Mouse (Mus musculus) embryonic facial prominence, embryonic 10.5 days (tissue): ENCODE measurements around the gene Rbms3. TPM values are rescaled to one million over a fixed set of nuclear protein-coding genes. Genes with fewer than 3 reads are reported as not detected.
A peak's percentile ranks its signal among the peaks of the same experiment; 100 is the strongest.

Experiments used
- DNase-seq: peaks from one replicate; pipeline ENCODE4 v3.0.0-alpha.2; 2017; ENCODE audit warnings: low spot score
- H3K27ac ChIP-seq: fragments of 300-500 bp; sonication (generic); replicated peaks from 2 replicates; pipeline ENCODE4 v1.5.1; 2016; ENCODE audit warnings: mild to moderate bottlenecking
- H3K27me3 ChIP-seq: fragments of 300-500 bp; sonication (generic); replicated peaks from 2 replicates; pipeline ENCODE4 v1.6.1; 2016; ENCODE audit warnings: low read depth, mild to moderate bottlenecking; ENCODE audit not compliant: poor library complexity, severe bottlenecking
- H3K36me3 ChIP-seq: fragments of 300-500 bp; sonication (generic); replicated peaks from 2 replicates; pipeline ENCODE4 v1.6.1; 2016; ENCODE audit warnings: mild to moderate bottlenecking, moderate library complexity
- H3K4me1 ChIP-seq: fragments of 300-500 bp; sonication (generic); 2 replicates; pipeline ENCODE4 v1.6.1; 2016
- H3K4me3 ChIP-seq: fragments of 300-500 bp; sonication (generic); 2 replicates; pipeline ENCODE4 v1.5.1; 2016; ENCODE audit warnings: mild to moderate bottlenecking, moderate library complexity
- H3K9me3 ChIP-seq: fragments of 300-500 bp; sonication (generic); 2 replicates; pipeline ENCODE4 v1.6.1; 2016; ENCODE audit warnings: mild to moderate bottlenecking
- WGBS: fragments of 180-500 bp; shearing (Covaris S2); methylation state at CpG from one replicate; pipeline ENCODE4 v1.1.7; 2016; 5-methylcytosine and 5-hydroxymethylcytosine counted together
- polyA plus RNA-seq: library from polyadenylated mRNA; unstranded; fragments of >200 nt; fragmentation: Nextera tagmentation; extraction: Ambion mirVana; gene quantifications from 2 replicates; pipeline ENCODE4 v1.2.1, GENCODE M21; 2016

The Rbms3 gene
- polyA plus RNA-seq, 1 experiment from 2014 or later, result 29.9 TPM

GRCm38 (mm10) chr9:116661026-116661425 is 968.7 kb downstream of the Rbms3 start:
- Histone ChIP-seq H3K27ac (no peak overlapping the region), H3K4me1 (no peaks in the 10 kb centered on the region), H3K9me3 (no peaks in the 10 kb centered on the region), H3K36me3 (no peaks in the 10 kb centered on the region), H3K4me3 (no peak overlapping the region), H3K27me3 (no peaks in the 10 kb centered on the region)
- no peak for DNase-seq
- 84% methylated on average over 4 of the region's 4 CpGs for WGBS

GRCm38 (mm10) chr9:116659936-116660335 is 969.8 kb downstream of the Rbms3 start:
- no peak for DNase-seq
- H3K4me1 ChIP-seq, result no peaks in the 10 kb centered on the region
- H3K9me3 ChIP-seq, result no peaks in the 10 kb centered on the region
- H3K4me3 ChIP-seq, result no peak overlapping the region
- H3K36me3 ChIP-seq, result no peaks in the 10 kb centered on the region
- WGBS, result 75% methylated on average over 1 of the region's 1 CpGs
- H3K27me3 ChIP-seq, result no peaks in the 10 kb centered on the region
- no peak overlapping the region for H3K27ac ChIP-seq

GRCm38 (mm10) chr9:116657141-116657540 is 972.6 kb downstream of the Rbms3 start:
- Histone ChIP-seq H3K4me3 (no peak overlapping the region), H3K9me3 (no peaks in the 10 kb centered on the region), H3K27me3 (no peaks in the 10 kb centered on the region), H3K27ac (no peak overlapping the region), H3K4me1 (no peaks in the 10 kb centered on the region), H3K36me3 (no peaks in the 10 kb centered on the region)
- WGBS, result 92% methylated on average over 2 of the region's 2 CpGs
- no peak for DNase-seq

GRCm38 (mm10) chr9:116651414-116651813 is 978.3 kb downstream of the Rbms3 start:
- Histone ChIP-seq H3K9me3 (no peaks in the 10 kb centered on the region), H3K4me3 (no peak overlapping the region), H3K36me3 (no peaks in the 10 kb centered on the region), H3K27ac (no peak overlapping the region), H3K27me3 (no peaks in the 10 kb centered on the region), H3K4me1 (peaks cover 22% of the 10 kb centered on the region)
- WGBS, result 84% methylated on average over 1 of the region's 1 CpGs
- no peak for DNase-seq

DNA sequence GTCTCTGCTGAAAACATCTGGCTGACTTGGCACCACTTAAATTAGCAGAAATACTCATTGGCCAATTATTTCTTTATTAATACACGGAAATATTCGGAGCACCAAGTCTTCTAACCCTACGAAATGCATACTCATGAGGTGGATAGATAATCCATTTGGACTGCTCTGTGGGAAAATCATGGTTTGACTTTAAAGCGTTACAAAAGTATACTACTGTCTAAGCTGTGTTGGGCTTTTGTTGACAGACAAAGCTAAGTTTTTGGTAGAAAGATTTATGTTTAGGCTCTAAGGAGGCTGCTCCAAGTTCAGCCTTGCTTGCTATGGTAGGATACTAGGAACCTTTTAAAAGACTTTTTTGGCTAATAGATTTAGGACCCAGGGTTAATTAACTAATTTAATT is 979.8 kb downstream of the Rbms3 start:
- H3K9me3 ChIP-seq, result no peaks in the 10 kb centered on the region
- H3K27ac ChIP-seq, result no peak overlapping the region
- DNase-seq, result no peak
- no peaks in the 10 kb centered on the region for H3K27me3 ChIP-seq
- 73% methylated on average over 4 of the region's 4 CpGs for WGBS
- no peak overlapping the region for H3K4me3 ChIP-seq
- no peaks in the 10 kb centered on the region for H3K36me3 ChIP-seq
- H3K4me1 ChIP-seq, result peaks cover 22% of the 10 kb centered on the region

- DNase-seq, result peak; percentile 31
- H3K27me3 ChIP-seq, result no peaks in the 10 kb centered on the region
- peaks cover 26% of the 10 kb centered on the region for H3K4me1 ChIP-seq
- H3K27ac ChIP-seq, result 0 out of 2 replicates have a peak overlapping the region, but pooled peaks have one; percentile 14
- no peaks in the 10 kb centered on the region for H3K9me3 ChIP-seq
- no peaks in the 10 kb centered on the region for H3K36me3 ChIP-seq
- WGBS, result 22% methylated on average over 9 of the region's 9 CpGs
- H3K4me3 ChIP-seq, result no peak overlapping the region
Observed at GRCm38 (mm10) chr9:116649086-116649792, 980.5 kb downstream of the Rbms3 start.

DNA sequence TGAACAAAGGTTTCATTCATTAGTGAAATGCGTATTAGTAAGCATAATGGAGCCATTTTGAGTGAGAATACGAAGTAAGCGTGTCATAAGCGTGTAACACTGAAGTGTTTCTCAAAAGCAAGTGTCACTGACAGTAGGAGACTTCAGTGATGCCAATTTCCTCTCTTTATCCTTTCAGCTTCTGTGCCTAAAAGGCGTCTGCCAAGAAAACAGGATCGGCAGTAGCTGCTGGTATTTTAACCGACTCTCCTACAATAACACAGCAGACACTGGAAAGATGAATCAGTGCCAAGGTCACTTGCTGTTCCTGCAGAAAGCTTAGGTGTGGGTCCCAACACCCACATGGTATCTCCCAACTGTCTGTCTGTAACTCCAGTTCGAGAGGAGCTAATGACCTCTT is 985.1 kb downstream of the Rbms3 start:
- H3K9me3 ChIP-seq, result peaks cover 2% of the 10 kb centered on the region; the same call in 1 of the 2 replicates
- peaks cover 20% of the 10 kb centered on the region for H3K4me1 ChIP-seq
- DNase-seq, result no peak
- no peak overlapping the region for H3K4me3 ChIP-seq
- H3K27ac ChIP-seq, result no peak overlapping the region
- no peaks in the 10 kb centered on the region for H3K27me3 ChIP-seq
- no peaks in the 10 kb centered on the region for H3K36me3 ChIP-seq
- 80% methylated on average over 8 of the region's 8 CpGs for WGBS

- H3K9me3 ChIP-seq, result peaks cover 2% of the 10 kb centered on the region; the same call in 1 of the 2 replicates
- no peak overlapping the region for H3K4me3 ChIP-seq
- no peaks in the 10 kb centered on the region for H3K36me3 ChIP-seq
- no peaks in the 10 kb centered on the region for H3K27me3 ChIP-seq
- H3K27ac ChIP-seq, result peak overlapping the region; percentile 20; the same call in 1 of the 2 replicates
- peaks cover 23% of the 10 kb centered on the region for H3K4me1 ChIP-seq
- WGBS, result 71% methylated on average over 4 of the region's 4 CpGs
- DNase-seq, result no peak
Observed at GRCm38 (mm10) chr9:116640302-116640679, 989.4 kb downstream of the Rbms3 start.

DNA sequence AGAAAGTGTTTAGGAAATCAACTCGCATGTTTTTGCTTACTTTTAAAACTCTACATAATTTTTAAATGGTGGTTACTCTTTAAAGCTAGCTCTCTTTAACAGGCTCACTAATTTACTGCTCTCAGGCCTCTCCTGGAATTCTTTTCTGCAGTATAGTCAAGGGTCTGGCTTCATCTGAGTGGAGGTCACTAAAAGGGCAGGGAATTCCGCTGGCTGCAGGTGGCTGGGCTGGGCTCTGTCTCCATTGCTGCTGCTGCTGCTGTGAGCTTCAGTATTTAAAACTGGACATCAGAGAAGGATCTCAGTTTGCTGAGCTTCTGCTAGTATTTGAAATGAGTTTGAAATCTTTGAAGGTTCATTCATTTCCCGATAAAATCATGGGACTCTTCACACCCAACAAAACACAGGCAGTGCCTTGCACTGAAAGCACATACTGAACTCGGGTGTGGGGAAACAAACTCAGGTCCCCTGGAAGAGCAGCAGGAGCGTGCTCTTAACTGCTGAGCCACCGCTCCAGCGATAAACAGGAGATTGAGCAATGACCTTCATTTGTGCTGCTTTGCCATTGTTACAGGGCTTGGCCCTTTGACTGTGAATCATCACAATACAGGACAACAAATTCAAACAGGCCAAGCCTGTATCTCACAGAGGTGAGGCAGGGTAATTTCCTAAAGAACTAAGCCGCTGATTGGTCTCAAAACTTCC is 990.0 kb downstream of the Rbms3 start:
- DNase-seq, result peak; percentile 35
- Histone ChIP-seq H3K27ac (peak overlapping the region; percentile 20), H3K4me3 (no peak overlapping the region), H3K4me1 (peaks cover 22% of the 10 kb centered on the region), H3K27me3 (no peaks in the 10 kb centered on the region), H3K36me3 (no peaks in the 10 kb centered on the region), H3K9me3 (peaks cover 2% of the 10 kb centered on the region; the same call in 1 of the 2 replicates)
- WGBS, result 58% methylated on average over 8 of the region's 8 CpGs

DNA sequence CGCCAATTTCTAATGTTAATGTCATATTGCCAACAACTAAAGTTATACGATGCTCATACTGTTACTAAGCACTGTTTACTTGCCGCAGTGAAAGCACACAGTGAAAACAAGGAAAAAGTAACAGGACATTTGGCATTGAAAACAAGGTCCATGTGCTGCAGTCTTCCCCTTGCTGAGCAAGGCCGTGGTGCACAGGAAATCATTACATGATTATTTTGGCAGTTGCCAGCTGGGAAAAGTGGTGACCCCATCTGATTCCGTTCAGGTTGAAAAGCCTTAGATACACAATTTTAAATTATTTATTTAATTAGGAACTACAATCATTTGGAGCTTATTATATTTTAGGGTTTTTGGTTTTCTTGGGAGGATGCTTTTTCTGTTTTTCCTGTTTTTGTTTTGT is 995.9 kb downstream of the Rbms3 start:
- Histone ChIP-seq H3K36me3 (no peaks in the 10 kb centered on the region), H3K4me3 (no peak overlapping the region), H3K27me3 (no peaks in the 10 kb centered on the region), H3K4me1 (peaks cover 9% of the 10 kb centered on the region), H3K9me3 (peaks cover 6% of the 10 kb centered on the region), H3K27ac (no peak overlapping the region)
- 74% methylated on average over 5 of the region's 5 CpGs for WGBS
- DNase-seq, result no peak

DNA sequence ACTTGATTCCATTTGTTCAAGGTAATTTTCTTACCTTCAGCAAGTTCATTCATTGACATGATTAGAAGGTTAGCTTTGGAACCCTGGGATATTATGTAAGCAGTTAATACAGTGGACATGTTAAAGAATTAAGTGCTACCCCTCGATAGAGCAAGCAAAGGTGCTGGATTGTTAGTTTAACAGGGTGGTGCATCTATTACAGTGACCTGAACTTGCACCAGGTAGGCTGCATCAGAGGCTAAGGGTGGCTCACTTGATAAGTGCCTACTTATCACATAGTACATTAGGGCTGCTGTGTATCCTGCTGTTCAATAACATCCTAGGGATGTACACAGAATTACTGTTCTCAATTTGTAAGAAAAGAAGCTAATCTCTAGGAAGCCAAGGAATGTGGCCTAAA is 996.6 kb downstream of the Rbms3 start:
- 92% methylated on average over 1 of the region's 1 CpGs for WGBS

GRCm38 (mm10) chr9:116631816-116632215 is 997.9 kb downstream of the Rbms3 start:
- Histone ChIP-seq H3K27me3 (no peaks in the 10 kb centered on the region), H3K9me3 (peaks cover 6% of the 10 kb centered on the region), H3K4me3 (no peak overlapping the region), H3K4me1 (peaks cover 6% of the 10 kb centered on the region; the same call in 1 of the 2 replicates), H3K36me3 (no peaks in the 10 kb centered on the region), H3K27ac (no peak overlapping the region)
- 91% methylated on average over 1 of the region's 1 CpGs for WGBS
- no peak for DNase-seq

More for the DNA sequence above, 996.6 kb downstream of the Rbms3 start:
- Histone ChIP-seq H3K4me1 (peaks cover 9% of the 10 kb centered on the region), H3K4me3 (no peak overlapping the region), H3K27ac (no peak overlapping the region), H3K9me3 (peaks cover 6% of the 10 kb centered on the region), H3K27me3 (no peaks in the 10 kb centered on the region), H3K36me3 (no peaks in the 10 kb centered on the region)
- DNase-seq, result no peak

GRCm38 (mm10) chr9:116630805-116631204 is 998.9 kb downstream of the Rbms3 start:
- H3K9me3 ChIP-seq, result peaks cover 6% of the 10 kb centered on the region
- no peak for DNase-seq
- WGBS, result 87% methylated on average over 10 of the region's 10 CpGs

More at GRCm38 (mm10) chr9:116630805-116631204, 998.9 kb downstream of the Rbms3 start:
- H3K27ac ChIP-seq, result no peak overlapping the region
- H3K36me3 ChIP-seq, result no peaks in the 10 kb centered on the region
- no peaks in the 10 kb centered on the region for H3K27me3 ChIP-seq
- H3K4me1 ChIP-seq, result peaks cover 6% of the 10 kb centered on the region; the same call in 1 of the 2 replicates
- no peak overlapping the region for H3K4me3 ChIP-seq
